Mouse (Mus musculus) frontal cortex, postnatal 10 days (tissue): Measurements from ENCODE around the gene Ptpn9.
"Not testable (repeated sequence)": the region's sequence is repeated elsewhere in the genome, so short reads cannot be mapped to it uniquely, and the experiment has no call there.

ENCODE experiments used
- DNase-seq, 2 experiments: peaks; one replicate each; pipeline ENCODE4 v3.0.0; 2022; ENCODE audit warnings: low spot score in 2 of 2, mixed read lengths in 1 of 2

Ptpn9 gene

GRCm38 (mm10) chr9:56994286-56995197 is at the start of gene Ptpn9:
Gene Ptpn9 (plus strand): TSS chr9:56994923.
- peak; percentile 81 to 88 for DNase-seq

- DNase-seq, result peak in 1 of 2 experiments; percentile 20
Measured at GRCm38 (mm10) chr9:56947481-56947880, 47.2 kb upstream of the Ptpn9 start.

- DNase-seq, result not testable (repeated sequence)
Measured at GRCm38 (mm10) chr9:56948699-56949098, 46.0 kb upstream of the Ptpn9 start.

GRCm38 (mm10) chr9:56949767-56950166 is 45.0 kb upstream of the Ptpn9 start:
- no peak for DNase-seq

- peak; percentile 92 to 96 for DNase-seq
Measured at GRCm38 (mm10) chr9:56950414-56951400, 44.0 kb upstream of the Ptpn9 start, which contains the start of gene Snupn. Gene Snupn (plus strand): TSS chr9:56950878.

GRCm38 (mm10) chr9:56953562-56953961 is 41.2 kb upstream of the Ptpn9 start:
- no peak for DNase-seq

GRCm38 (mm10) chr9:56956966-56957675 is 37.6 kb upstream of the Ptpn9 start:
- DNase-seq, result no peak

- DNase-seq, result no peak
Measured at GRCm38 (mm10) chr9:56958689-56959088, 36.0 kb upstream of the Ptpn9 start.

- DNase-seq, result no peak
Measured at GRCm38 (mm10) chr9:56961591-56961990, 33.1 kb upstream of the Ptpn9 start.

- DNase-seq, result no peak
Measured at GRCm38 (mm10) chr9:56970158-56970557, 24.6 kb upstream of the Ptpn9 start.

- no peak for DNase-seq
Measured at GRCm38 (mm10) chr9:56973960-56974524, 20.7 kb upstream of the Ptpn9 start.

- no peak for DNase-seq
Measured at GRCm38 (mm10) chr9:56975199-56975598, 19.5 kb upstream of the Ptpn9 start.

- no peak for DNase-seq
Measured at GRCm38 (mm10) chr9:56980186-56980585, 14.5 kb upstream of the Ptpn9 start.

- DNase-seq, result no peak
Measured at GRCm38 (mm10) chr9:56981502-56981901, 13.2 kb upstream of the Ptpn9 start.

GRCm38 (mm10) chr9:56995198-56996027 is 690 bp downstream of the Ptpn9 start:
- peak; percentile 23 to 49 for DNase-seq

GRCm38 (mm10) chr9:56996028-56996346 is 1.3 kb downstream of the Ptpn9 start:
- peak; percentile 21 to 22 for DNase-seq

- not testable (repeated sequence) for DNase-seq
Measured at GRCm38 (mm10) chr9:56997206-56997605, 2.5 kb downstream of the Ptpn9 start.

GRCm38 (mm10) chr9:57003011-57003410 is 8.3 kb downstream of the Ptpn9 start:
- no peak for DNase-seq

- no peak for DNase-seq
Measured at GRCm38 (mm10) chr9:57012393-57012792, 17.7 kb downstream of the Ptpn9 start.

- no peak for DNase-seq
Measured at GRCm38 (mm10) chr9:57012895-57013294, 18.2 kb downstream of the Ptpn9 start.
